Mouse (Mus musculus): ENCODE measurements around the gene Ppp1r8.
A peak's percentile ranks its signal among the peaks of the same experiment; 100 is the strongest.
"Not testable (repeated sequence)": the region's sequence is repeated elsewhere in the genome, so short reads cannot be mapped to it uniquely, and the experiment has no call there.

The Ppp1r8 gene

GRCm38 (mm10) chr4:132796196-132796886 lies 46.6 kb downstream of the Ppp1r8 start, which contains the start of gene Themis2:
Themis2 (minus strand) TSS chr4:132796387.
- Histone ChIP-seq H3K4me3 (replicated peaks; ENCODE audit: low read length) (peak within 1 kb of the TSS; percentile 78), H3K27me3 (ENCODE audit: insufficient read depth, low read length) (peaks cover 46% of the 10 kb centered on the region), H3K4me1 (replicated peaks; ENCODE audit: low read depth, low read length) (peaks cover 31% of the 10 kb centered on the region), H3K9me3 (ENCODE audit: low read length) (no peaks in the 10 kb centered on the region), H3K36me3 (ENCODE audit: insufficient read depth, low read length) (no peaks in the 10 kb centered on the region)
- TF ChIP-seq POU5F1 (IDR thresholded peaks at IDR 0.05; ENCODE audit: borderline replicate concordance, low read length) (no peak), NANOG (IDR thresholded peaks at IDR 0.05; ENCODE audit: borderline replicate concordance, low read length) (no peak), CTCF (conservative IDR thresholded peaks at IDR 0.05; ENCODE audit: low read length) (no peak)

GRCm38 (mm10) chr4:132795171-132795570 lies 47.8 kb downstream of the Ppp1r8 start:
- H3K4me3 ChIP-seq (replicated peaks; ENCODE audit: low read length) = no peak overlapping the region; the same call in 1 of the 2 replicates
- peaks cover 22% of the 10 kb centered on the region for H3K4me1 ChIP-seq (replicated peaks; ENCODE audit: low read depth, low read length)
- no peaks in the 10 kb centered on the region for H3K9me3 ChIP-seq (ENCODE audit: low read length)
- H3K27me3 ChIP-seq (ENCODE audit: insufficient read depth, low read length) = peaks cover 46% of the 10 kb centered on the region
- TF ChIP-seq NANOG (IDR thresholded peaks at IDR 0.05; ENCODE audit: borderline replicate concordance, low read length) = no peak
- no peak for TF ChIP-seq CTCF (conservative IDR thresholded peaks at IDR 0.05; ENCODE audit: low read length)
- TF ChIP-seq POU5F1 (IDR thresholded peaks at IDR 0.05; ENCODE audit: borderline replicate concordance, low read length) = no peak
- no peaks in the 10 kb centered on the region for H3K36me3 ChIP-seq (ENCODE audit: insufficient read depth, low read length)

- peaks cover 46% of the 10 kb centered on the region for H3K27me3 ChIP-seq (ENCODE audit: insufficient read depth, low read length)
- no peaks in the 10 kb centered on the region for H3K36me3 ChIP-seq (ENCODE audit: insufficient read depth, low read length)
- H3K4me3 ChIP-seq (replicated peaks; ENCODE audit: low read length) = no peak overlapping the region
- H3K9me3 ChIP-seq (ENCODE audit: low read length) = no peaks in the 10 kb centered on the region
- H3K4me1 ChIP-seq (replicated peaks; ENCODE audit: low read depth, low read length) = peaks cover 21% of the 10 kb centered on the region
- TF ChIP-seq NANOG (IDR thresholded peaks at IDR 0.05; ENCODE audit: borderline replicate concordance, low read length) (no peak), POU5F1 (IDR thresholded peaks at IDR 0.05; ENCODE audit: borderline replicate concordance, low read length) (no peak), CTCF (conservative IDR thresholded peaks at IDR 0.05; ENCODE audit: low read length) (no peak)
Measured at GRCm38 (mm10) chr4:132794760-132795159, 48.2 kb downstream of the Ppp1r8 start.

GRCm38 (mm10) chr4:132794028-132794427 lies 48.9 kb downstream of the Ppp1r8 start:
- Histone ChIP-seq H3K36me3 (ENCODE audit: insufficient read depth, low read length) (no peaks in the 10 kb centered on the region), H3K9me3 (ENCODE audit: low read length) (no peaks in the 10 kb centered on the region)
- TF ChIP-seq NANOG (IDR thresholded peaks at IDR 0.05; ENCODE audit: borderline replicate concordance, low read length) (no peak), POU5F1 (IDR thresholded peaks at IDR 0.05; ENCODE audit: borderline replicate concordance, low read length) (no peak), CTCF (conservative IDR thresholded peaks at IDR 0.05; ENCODE audit: low read length) (no peak)

GRCm38 (mm10) chr4:132793322-132794004 lies 49.5 kb downstream of the Ppp1r8 start:
- H3K9me3 ChIP-seq (ENCODE audit: low read length); H3K4me3 ChIP-seq (replicated peaks; ENCODE audit: low read length); H3K36me3 ChIP-seq (ENCODE audit: insufficient read depth, low read length): not testable (repeated sequence)
- peaks cover 26% of the 10 kb centered on the region for H3K4me1 ChIP-seq (replicated peaks; ENCODE audit: low read depth, low read length)
- peaks cover 46% of the 10 kb centered on the region for H3K27me3 ChIP-seq (ENCODE audit: insufficient read depth, low read length)

More at GRCm38 (mm10) chr4:132794028-132794427, 48.9 kb downstream of the Ppp1r8 start:
- Histone ChIP-seq H3K4me3 (replicated peaks; ENCODE audit: low read length) (no peak overlapping the region), H3K27me3 (ENCODE audit: insufficient read depth, low read length) (peaks cover 46% of the 10 kb centered on the region), H3K4me1 (replicated peaks; ENCODE audit: low read depth, low read length) (peaks cover 26% of the 10 kb centered on the region)

- Histone ChIP-seq H3K9me3 (ENCODE audit: low read length) (no peaks in the 10 kb centered on the region), H3K27me3 (ENCODE audit: insufficient read depth, low read length) (peaks cover 21% of the 10 kb centered on the region), H3K4me1 (replicated peaks; ENCODE audit: low read depth, low read length) (peaks cover 20% of the 10 kb centered on the region), H3K36me3 (ENCODE audit: insufficient read depth, low read length) (no peaks in the 10 kb centered on the region), H3K4me3 (replicated peaks; ENCODE audit: low read length) (no peak overlapping the region)
- TF ChIP-seq POU5F1 (IDR thresholded peaks at IDR 0.05; ENCODE audit: borderline replicate concordance, low read length) = no peak
- TF ChIP-seq NANOG (IDR thresholded peaks at IDR 0.05; ENCODE audit: borderline replicate concordance, low read length) = no peak
- no peak for TF ChIP-seq CTCF (conservative IDR thresholded peaks at IDR 0.05; ENCODE audit: low read length)
Measured at GRCm38 (mm10) chr4:132789731-132790130, 53.2 kb downstream of the Ppp1r8 start.

GRCm38 (mm10) chr4:132785228-132785627 lies 57.7 kb downstream of the Ppp1r8 start:
- peaks cover 9% of the 10 kb centered on the region for H3K36me3 ChIP-seq (ENCODE audit: insufficient read depth, low read length)
- peaks cover 22% of the 10 kb centered on the region for H3K4me1 ChIP-seq (replicated peaks; ENCODE audit: low read depth, low read length)
- peak overlapping the region; percentile 69 for H3K4me3 ChIP-seq (replicated peaks; ENCODE audit: low read length)
- no peak for TF ChIP-seq NANOG (IDR thresholded peaks at IDR 0.05; ENCODE audit: borderline replicate concordance, low read length)
- no peak for TF ChIP-seq CTCF (conservative IDR thresholded peaks at IDR 0.05; ENCODE audit: low read length)
- no peaks in the 10 kb centered on the region for H3K27me3 ChIP-seq (ENCODE audit: insufficient read depth, low read length)
- H3K9me3 ChIP-seq (ENCODE audit: low read length) = no peaks in the 10 kb centered on the region

- Histone ChIP-seq H3K9me3 (ENCODE audit: low read length) (no peaks in the 10 kb centered on the region), H3K4me3 (replicated peaks; ENCODE audit: low read length) (no peak overlapping the region), H3K27me3 (ENCODE audit: insufficient read depth, low read length) (no peaks in the 10 kb centered on the region), H3K36me3 (ENCODE audit: insufficient read depth, low read length) (peaks cover 24% of the 10 kb centered on the region), H3K4me1 (replicated peaks; ENCODE audit: low read depth, low read length) (peaks cover 28% of the 10 kb centered on the region)
- TF ChIP-seq POU5F1 (IDR thresholded peaks at IDR 0.05; ENCODE audit: borderline replicate concordance, low read length) = no peak
- no peak for TF ChIP-seq CTCF (conservative IDR thresholded peaks at IDR 0.05; ENCODE audit: low read length)
Measured at GRCm38 (mm10) chr4:132783732-132784131, 59.2 kb downstream of the Ppp1r8 start.

Data from E14TG2a.4 (cell line).